Mouse (Mus musculus): ENCODE data around the gene Hist1h2ab. TPM values are rescaled to one million over a fixed set of nuclear protein-coding genes. Genes with fewer than 3 reads are reported as not detected.

The Hist1h2ab gene
- polyA plus RNA-seq, 1 experiment from 2014 or later: 60.6 TPM

DNA sequence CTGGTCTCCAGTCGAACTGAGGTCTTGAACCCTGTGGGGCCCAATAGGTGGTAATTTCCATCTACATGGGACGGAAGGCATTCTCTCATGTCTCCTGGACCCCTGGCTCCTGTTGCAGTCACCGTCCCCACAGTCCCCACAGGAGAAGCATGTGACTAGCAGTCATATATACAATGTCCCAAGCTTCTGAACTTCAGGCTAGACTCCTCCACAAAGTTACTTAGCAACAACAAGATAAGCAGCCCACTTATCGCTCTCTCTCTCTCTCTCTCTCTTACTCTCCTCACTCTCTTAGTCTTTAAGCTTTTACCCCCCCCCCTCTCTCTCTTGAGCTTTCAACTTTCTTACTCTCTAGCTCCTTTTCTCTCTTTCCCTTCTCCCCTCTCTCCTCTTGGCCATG lies 26.7 kb upstream of the Hist1h2ab start:
- Histone ChIP-seq H3K4me3 (no peak overlapping the region), H3K27me3 (ENCODE audit: low read depth, poor library complexity, severe bottlenecking) (no peaks in the 10 kb centered on the region), H3K36me3 (no peaks in the 10 kb centered on the region), H3K27ac (no peak overlapping the region), H3K4me1 (peaks cover 5% of the 10 kb centered on the region; the same call in 1 of the 2 replicates), H3K9me3 (replicated peaks) (no peaks in the 10 kb centered on the region)
- peak; percentile 25 for DNase-seq (ENCODE audit: low spot score)
- WGBS: 90% methylated on average over 4 of the region's 4 CpGs

DNA sequence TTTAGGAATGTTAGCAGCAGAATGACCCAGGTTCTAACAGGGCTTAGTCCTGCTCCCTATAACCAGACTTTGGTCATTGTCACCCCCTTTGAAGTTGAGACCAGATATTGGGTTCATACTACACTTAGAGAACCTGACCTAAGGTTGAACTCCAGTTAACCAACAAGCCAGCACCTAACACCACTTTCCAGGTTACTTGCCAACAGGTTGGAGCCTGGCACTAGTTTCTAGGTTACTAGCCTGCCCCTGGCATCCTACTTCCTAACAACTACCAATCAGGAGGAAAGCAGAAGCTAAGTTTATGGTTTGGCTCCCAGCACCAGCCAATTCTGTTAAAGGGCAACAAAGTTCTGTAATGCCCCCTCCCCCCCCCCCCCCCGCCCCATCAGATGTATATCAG lies 25.7 kb upstream of the Hist1h2ab start:
- Histone ChIP-seq H3K27ac (no peak overlapping the region), H3K36me3 (no peaks in the 10 kb centered on the region), H3K4me3 (no peak overlapping the region), H3K4me1 (peaks cover 5% of the 10 kb centered on the region; the same call in 1 of the 2 replicates), H3K27me3 (ENCODE audit: low read depth, poor library complexity, severe bottlenecking) (no peaks in the 10 kb centered on the region), H3K9me3 (replicated peaks) (no peaks in the 10 kb centered on the region)
- DNase-seq (ENCODE audit: low spot score): peak; percentile 18
- WGBS: no CpG with 5 or more reads among the region's 1 CpGs

DNA sequence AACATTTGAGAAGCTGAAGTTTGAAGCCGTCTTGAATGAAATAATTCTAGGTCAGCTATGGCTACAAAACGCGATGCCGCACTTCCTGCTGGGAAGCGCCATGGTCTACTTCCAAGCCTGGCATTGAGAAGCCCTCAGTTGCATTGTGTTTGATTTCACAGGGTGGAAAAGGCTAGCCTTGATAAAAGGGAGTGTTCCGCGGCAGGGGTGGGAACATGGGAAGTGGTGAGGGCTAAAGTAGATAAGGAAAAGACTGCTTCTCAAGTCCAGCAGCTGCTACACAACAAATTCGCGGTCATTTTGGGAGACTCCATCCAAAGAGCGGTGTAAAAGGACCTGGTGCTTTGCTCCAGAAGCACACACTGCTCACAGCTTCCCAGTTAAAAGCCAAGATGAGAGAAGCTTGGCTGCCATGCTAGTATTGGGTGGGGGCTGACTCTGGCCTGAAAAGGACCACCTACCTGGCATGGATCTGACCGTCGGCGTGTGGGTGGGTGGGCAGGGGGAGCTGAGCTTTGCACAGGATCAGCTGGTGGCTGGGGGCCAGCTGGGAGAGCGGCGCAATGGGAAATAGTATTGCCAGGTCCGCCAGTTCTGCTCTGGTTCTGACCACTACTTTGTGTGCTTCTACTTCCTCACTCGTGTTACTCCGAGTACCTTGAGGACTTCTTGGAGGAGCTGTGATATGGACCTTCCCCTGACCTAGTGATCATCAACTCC lies 22.3 kb upstream of the Hist1h2ab start:
- no peak for DNase-seq (ENCODE audit: low spot score)
- Histone ChIP-seq H3K9me3 (replicated peaks) (no peaks in the 10 kb centered on the region), H3K27me3 (ENCODE audit: low read depth, poor library complexity, severe bottlenecking) (no peaks in the 10 kb centered on the region), H3K36me3 (no peaks in the 10 kb centered on the region), H3K27ac (peak overlapping the region; percentile 23; the same call in 1 of the 2 replicates), H3K4me3 (no peak overlapping the region), H3K4me1 (peaks cover 5% of the 10 kb centered on the region; the same call in 1 of the 2 replicates)
- 92% methylated on average over 18 of the region's 18 CpGs for WGBS

DNA sequence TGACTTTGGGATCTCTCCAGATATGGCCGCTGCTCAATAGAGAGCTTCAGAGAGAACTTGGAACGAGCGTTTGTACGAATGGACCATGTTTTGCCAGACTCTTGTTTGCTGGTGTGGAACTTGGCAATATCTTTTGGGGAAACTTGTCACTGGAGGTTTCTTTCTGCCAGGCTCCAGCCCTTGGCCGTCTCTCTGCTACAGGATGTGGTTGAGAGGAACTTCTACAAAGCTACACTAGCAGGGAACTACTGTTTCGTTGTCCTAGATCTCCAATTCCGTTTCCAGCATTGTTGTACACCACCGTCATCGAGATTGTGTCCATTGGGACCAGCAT lies 21.8 kb upstream of the Hist1h2ab start:
- WGBS: 92% methylated on average over 9 of the region's 9 CpGs
- no peak overlapping the region; the same call in 1 of the 2 replicates for H3K27ac ChIP-seq
- no peak overlapping the region for H3K4me3 ChIP-seq
- H3K9me3 ChIP-seq (replicated peaks): no peaks in the 10 kb centered on the region
- peaks cover 5% of the 10 kb centered on the region; the same call in 1 of the 2 replicates for H3K4me1 ChIP-seq
- DNase-seq (ENCODE audit: low spot score): peak; percentile 3
- no peaks in the 10 kb centered on the region for H3K27me3 ChIP-seq (ENCODE audit: low read depth, poor library complexity, severe bottlenecking)
- no peaks in the 10 kb centered on the region for H3K36me3 ChIP-seq

DNA sequence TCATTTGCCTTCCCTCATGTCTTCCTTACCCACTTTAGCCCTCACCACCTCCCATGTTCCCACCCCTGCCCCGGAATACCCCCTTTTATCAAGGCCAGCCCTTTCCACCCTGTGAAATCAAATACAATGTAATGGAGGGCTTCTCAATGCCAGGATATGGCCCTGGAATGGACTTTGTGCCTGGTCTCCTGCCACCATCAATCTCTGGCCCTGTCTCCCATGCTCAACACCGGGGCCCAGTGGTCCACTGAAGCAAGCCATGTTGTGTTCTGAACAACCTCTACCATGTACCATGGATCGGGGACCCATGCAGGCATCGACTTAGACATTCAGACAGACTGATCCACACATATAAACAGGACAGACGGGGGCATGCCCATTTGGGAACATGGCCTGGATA lies 21.2 kb upstream of the Hist1h2ab start:
- Histone ChIP-seq H3K27ac (no peak overlapping the region), H3K9me3 (replicated peaks) (no peaks in the 10 kb centered on the region), H3K27me3 (ENCODE audit: low read depth, poor library complexity, severe bottlenecking) (no peaks in the 10 kb centered on the region), H3K4me1 (peaks cover 5% of the 10 kb centered on the region; the same call in 1 of the 2 replicates), H3K4me3 (no peak overlapping the region), H3K36me3 (no peaks in the 10 kb centered on the region)
- WGBS: 97% methylated on average over 5 of the region's 5 CpGs
- DNase-seq (ENCODE audit: low spot score): no peak

DNA sequence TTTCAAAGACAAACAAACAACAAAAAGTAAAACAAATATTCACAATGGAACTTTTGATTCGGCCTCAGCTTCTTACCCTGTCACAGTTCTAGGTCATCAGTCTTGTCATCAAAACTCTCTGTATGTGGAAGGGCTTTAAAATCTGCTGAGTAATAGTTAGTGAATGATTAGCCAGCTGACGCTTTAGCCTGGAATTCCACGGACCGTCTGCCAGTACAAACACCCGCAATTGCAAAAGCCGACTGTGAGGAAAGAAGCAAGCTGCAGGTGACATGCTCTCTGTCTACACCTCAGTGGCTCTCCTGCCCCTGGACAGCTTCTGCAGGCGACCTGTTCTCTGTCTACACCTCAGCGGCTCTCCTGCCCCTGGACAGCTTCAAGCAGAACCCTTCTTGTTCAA lies 20.4 kb upstream of the Hist1h2ab start:
- Histone ChIP-seq H3K4me3 (no peak overlapping the region), H3K4me1 (no peaks in the 10 kb centered on the region), H3K36me3 (no peaks in the 10 kb centered on the region), H3K9me3 (replicated peaks) (no peaks in the 10 kb centered on the region), H3K27me3 (ENCODE audit: low read depth, poor library complexity, severe bottlenecking) (no peaks in the 10 kb centered on the region), H3K27ac (no peak overlapping the region)
- 59% methylated on average over 8 of the region's 8 CpGs for WGBS
- no peak for DNase-seq (ENCODE audit: low spot score)

DNA sequence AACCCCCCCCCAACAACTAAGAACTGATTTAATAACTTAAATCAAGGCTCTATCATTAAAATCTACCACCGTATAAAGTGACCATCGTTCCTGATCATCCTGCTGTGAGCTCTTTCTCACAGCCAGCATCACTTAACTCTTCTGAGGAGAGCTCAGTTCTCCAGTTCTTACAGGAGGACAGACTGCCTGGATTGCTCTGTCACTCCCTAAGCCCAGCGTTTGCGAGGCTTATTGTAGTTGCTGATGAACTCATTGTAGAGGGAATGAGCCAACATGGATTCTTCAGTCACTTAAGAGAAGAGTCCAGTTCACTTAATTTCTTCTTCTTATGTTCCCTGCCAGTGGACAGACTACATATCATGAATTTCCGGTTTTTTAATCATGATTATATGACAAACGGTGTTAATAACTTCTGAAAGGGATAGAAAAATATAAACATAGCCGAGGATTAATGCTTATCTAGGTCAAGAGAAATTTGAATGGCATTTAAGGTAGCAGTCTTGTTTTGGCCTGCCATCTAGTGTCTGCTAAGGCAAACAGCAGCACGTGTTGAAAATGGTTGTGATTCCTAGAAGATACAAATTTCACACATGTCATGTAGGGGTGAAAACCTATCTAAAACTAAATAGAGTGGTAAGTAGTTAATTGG lies 18.6 kb upstream of the Hist1h2ab start:
- no peak overlapping the region for H3K27ac ChIP-seq
- DNase-seq (ENCODE audit: low spot score): no peak
- no peaks in the 10 kb centered on the region for H3K36me3 ChIP-seq
- 27% methylated on average over 8 of the region's 8 CpGs for WGBS
- H3K9me3 ChIP-seq (replicated peaks): no peaks in the 10 kb centered on the region
- H3K4me1 ChIP-seq: no peaks in the 10 kb centered on the region
- H3K27me3 ChIP-seq (ENCODE audit: low read depth, poor library complexity, severe bottlenecking): no peaks in the 10 kb centered on the region
- H3K4me3 ChIP-seq: no peak overlapping the region

DNA sequence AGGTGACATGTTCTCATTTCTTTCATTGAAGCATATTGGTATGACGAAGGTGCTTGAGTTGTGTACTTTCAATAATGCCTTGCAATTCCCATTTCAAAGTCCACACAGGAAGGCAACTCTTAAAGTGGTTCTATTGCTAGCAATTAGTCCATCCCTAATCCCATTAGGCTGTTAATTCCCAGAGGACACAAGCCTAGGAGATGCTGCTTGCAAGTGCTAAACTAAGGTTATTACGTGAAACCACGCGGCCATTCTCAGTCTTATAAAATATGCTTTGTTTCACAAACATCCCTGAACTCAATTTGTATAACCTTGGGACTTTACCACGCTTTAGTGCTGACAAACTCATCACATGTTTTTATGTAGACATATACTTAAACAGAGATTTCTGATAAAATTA lies 13.8 kb upstream of the Hist1h2ab start:
- H3K4me3 ChIP-seq: no peak overlapping the region
- DNase-seq (ENCODE audit: low spot score): no peak
- no peaks in the 10 kb centered on the region for H3K36me3 ChIP-seq
- WGBS: 87% methylated on average over 5 of the region's 5 CpGs
- H3K27me3 ChIP-seq (ENCODE audit: low read depth, poor library complexity, severe bottlenecking): no peaks in the 10 kb centered on the region
- peaks cover 15% of the 10 kb centered on the region for H3K4me1 ChIP-seq
- H3K9me3 ChIP-seq (replicated peaks): no peaks in the 10 kb centered on the region
- peak overlapping the region; percentile 96 for H3K27ac ChIP-seq

DNA sequence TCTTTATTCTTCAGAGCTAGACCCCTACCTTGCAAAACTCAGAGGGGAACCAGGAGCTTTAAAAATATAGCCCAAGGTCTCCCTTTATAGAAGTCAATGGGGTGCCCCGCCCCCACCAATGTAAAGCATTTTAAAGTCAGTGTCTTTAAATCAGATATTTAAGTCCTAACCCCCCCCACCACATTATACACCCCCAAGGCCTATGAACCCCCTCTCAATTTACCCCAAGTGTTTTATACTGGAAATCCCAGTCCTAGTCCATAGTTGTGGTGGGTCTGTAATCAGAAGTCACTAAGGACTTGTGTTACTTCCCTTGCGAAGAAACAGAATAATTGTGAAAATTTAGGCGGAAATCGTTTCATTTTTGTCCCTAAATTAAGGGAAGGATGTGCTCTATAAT lies 12.9 kb upstream of the Hist1h2ab start:
- no peaks in the 10 kb centered on the region for H3K36me3 ChIP-seq
- H3K27ac ChIP-seq: peak overlapping the region; percentile 96
- H3K9me3 ChIP-seq (replicated peaks): no peaks in the 10 kb centered on the region
- peak overlapping the region; percentile 64 for H3K4me3 ChIP-seq
- no peak for DNase-seq (ENCODE audit: low spot score)
- H3K27me3 ChIP-seq (ENCODE audit: low read depth, poor library complexity, severe bottlenecking): no peaks in the 10 kb centered on the region
- WGBS: 24% methylated on average over 4 of the region's 4 CpGs
- H3K4me1 ChIP-seq: peaks cover 15% of the 10 kb centered on the region

DNA sequence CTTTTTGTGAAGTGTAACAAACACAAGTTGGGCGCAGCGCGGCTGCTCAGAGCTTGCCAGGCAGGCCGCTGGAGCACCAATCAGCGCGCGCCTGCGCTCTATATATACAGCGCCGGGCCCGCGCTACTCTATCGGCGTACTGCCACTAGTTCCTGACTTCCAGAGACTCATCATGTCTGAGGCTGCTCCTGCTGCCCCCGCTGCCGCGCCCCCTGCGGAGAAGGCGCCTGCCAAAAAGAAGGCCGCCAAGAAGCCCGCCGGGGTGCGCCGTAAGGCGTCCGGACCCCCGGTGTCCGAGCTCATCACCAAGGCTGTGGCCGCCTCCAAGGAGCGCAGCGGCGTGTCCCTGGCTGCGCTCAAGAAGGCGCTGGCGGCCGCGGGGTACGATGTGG lies 12.3 kb upstream of the Hist1h2ab start, which contains the start of gene Hist1h1c:
Gene Hist1h1c, plus strand, starts transcription at position 132 of the 392 bp plus-strand sequence.
- Histone ChIP-seq H3K4me3 (peak within 1 kb of the TSS; percentile 64), H3K27ac (peak within 1 kb of the TSS; percentile 96), H3K36me3 (no peaks in the 10 kb centered on the region), H3K9me3 (replicated peaks) (no peaks in the 10 kb centered on the region), H3K4me1 (peaks cover 15% of the 10 kb centered on the region), H3K27me3 (ENCODE audit: low read depth, poor library complexity, severe bottlenecking) (no peaks in the 10 kb centered on the region)
- peak; percentile 93 for DNase-seq (ENCODE audit: low spot score)
- WGBS: under 1% methylated on average over 38 of the region's 38 CpGs

DNA sequence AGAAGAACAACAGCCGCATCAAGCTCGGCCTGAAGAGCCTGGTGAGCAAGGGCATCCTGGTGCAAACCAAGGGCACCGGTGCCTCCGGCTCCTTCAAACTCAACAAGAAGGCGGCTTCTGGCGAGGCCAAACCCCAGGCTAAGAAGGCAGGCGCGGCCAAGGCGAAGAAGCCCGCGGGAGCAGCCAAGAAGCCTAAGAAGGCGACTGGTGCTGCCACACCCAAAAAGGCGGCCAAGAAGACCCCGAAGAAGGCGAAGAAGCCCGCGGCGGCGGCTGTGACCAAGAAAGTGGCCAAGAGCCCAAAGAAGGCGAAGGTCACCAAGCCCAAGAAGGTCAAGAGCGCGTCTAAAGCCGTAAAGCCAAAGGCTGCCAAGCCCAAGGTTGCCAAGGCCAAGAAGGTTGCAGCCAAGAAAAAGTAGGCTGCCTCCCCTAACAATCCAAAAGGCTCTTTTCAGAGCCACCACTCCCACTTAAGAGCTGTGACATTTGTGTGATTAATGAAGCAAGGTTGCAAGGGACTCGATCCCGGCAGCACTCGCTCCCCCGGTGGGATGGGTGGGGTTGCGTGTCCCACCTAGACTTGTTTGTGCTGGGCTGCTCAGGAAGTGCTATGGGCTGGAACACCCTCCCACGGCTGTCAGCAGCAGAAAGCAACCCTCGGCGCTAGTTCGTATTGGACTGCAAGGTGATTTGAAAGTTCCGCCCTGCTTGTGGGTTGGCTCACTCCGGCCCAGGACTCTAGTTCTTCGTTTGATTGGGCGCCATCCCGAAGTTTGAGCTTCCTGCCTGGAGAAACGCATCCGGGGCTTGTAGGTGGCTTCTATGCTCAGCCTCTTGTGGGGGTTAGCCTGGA lies 11.6 kb upstream of the Hist1h2ab start:
- Histone ChIP-seq H3K9me3 (replicated peaks) (no peaks in the 10 kb centered on the region), H3K4me3 (peak overlapping the region; percentile 64), H3K27me3 (ENCODE audit: low read depth, poor library complexity, severe bottlenecking) (no peaks in the 10 kb centered on the region), H3K27ac (peak overlapping the region; percentile 96), H3K36me3 (no peaks in the 10 kb centered on the region), H3K4me1 (peaks cover 16% of the 10 kb centered on the region)
- peak; percentile 92 for DNase-seq (ENCODE audit: low spot score)
- WGBS: under 1% methylated on average over 39 of the region's 39 CpGs

DNA sequence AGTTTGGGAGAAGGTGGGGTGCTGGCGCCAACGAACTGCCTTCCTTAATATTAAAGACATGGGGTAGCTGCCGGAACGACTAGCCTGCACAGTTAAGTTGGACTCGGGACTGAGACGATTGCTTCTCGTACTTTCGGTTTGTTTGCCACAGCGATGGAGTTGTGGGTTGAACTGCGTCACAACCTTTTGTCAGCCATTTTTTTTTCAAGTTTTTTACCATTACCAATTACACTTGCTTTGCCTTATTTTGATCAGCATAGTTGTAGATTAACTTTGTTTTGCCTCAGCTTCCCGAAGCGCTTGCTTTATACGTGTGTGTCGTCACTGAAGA lies 11.0 kb upstream of the Hist1h2ab start:
- no peaks in the 10 kb centered on the region for H3K9me3 ChIP-seq (replicated peaks)
- no peaks in the 10 kb centered on the region for H3K36me3 ChIP-seq
- no peak for DNase-seq (ENCODE audit: low spot score)
- WGBS: 1% methylated on average over 14 of the region's 14 CpGs
- H3K27ac ChIP-seq: peak overlapping the region; percentile 96
- H3K4me3 ChIP-seq: peak overlapping the region; percentile 64
- peaks cover 19% of the 10 kb centered on the region for H3K4me1 ChIP-seq
- H3K27me3 ChIP-seq (ENCODE audit: low read depth, poor library complexity, severe bottlenecking): no peaks in the 10 kb centered on the region
